Mouse (Mus musculus): Measurements from ENCODE around the gene Stard3nl. TPM values are rescaled to one million over a fixed set of nuclear protein-coding genes. Genes with fewer than 3 reads are reported as not detected.

Stard3nl gene
- 10 to 100 TPM; 37.0 to 46.0 (median 38.9) TPM for total RNA-seq (2022)

GRCm38 (mm10) chr13:19395688-19396354 lies at the start of gene Stard3nl:
Gene Stard3nl (minus strand): TSS chr13:19395795.
- DNase-seq, result peak; percentile 99

GRCm38 (mm10) chr13:19438040-19438439 lies 42.4 kb upstream of the Stard3nl start:
- no peak for DNase-seq

DNA sequence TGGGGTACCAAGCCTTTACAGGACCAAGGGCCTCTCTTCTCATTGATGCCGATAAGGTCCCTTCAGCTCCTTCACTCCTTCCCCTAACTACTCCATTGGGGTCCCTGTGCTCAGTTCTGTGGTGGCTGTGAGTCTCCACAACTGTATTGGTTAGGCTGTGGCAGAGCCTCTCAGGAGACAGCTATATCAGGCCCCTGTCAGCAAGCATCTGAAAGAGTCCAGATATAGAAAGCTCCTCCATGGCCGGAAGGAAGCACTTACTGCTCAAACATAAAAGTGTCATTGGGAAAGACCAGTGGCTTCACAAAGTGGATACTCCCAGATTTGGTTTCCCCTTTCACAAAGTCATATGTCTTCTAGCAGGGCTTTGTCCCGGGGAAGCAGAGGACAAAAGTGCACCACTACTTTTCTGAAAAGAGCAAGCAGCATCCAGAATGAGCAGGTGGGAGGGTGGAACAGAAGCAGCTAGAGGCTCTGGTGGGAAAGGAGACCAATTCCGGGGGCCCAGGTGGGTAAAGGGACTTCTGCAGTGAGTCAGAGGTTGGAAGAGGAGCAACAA lies 34.3 kb upstream of the Stard3nl start:
- no peak for DNase-seq

GRCm38 (mm10) chr13:19428076-19428475 lies 32.5 kb upstream of the Stard3nl start:
- no peak for DNase-seq

DNA sequence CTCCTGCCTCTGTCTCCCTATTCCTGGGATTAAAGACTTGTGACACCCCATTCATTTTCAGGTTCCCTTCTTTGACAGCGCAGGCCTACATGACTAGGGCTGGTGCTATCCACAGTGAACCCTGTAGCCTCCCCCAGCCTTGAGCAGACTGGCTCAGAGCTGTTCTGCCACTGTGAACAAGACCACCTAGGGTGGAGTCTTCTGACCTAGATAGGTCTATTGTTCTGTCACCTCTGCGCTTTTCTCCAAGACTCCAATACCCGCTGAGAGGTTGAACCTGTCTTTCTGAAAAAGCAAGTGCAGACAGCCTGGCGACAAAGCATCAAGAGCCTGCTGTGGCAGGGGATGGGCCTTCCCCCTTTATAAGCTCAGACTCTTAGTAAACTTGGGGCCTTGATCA lies 29.0 kb upstream of the Stard3nl start:
- DNase-seq, result no peak

DNA sequence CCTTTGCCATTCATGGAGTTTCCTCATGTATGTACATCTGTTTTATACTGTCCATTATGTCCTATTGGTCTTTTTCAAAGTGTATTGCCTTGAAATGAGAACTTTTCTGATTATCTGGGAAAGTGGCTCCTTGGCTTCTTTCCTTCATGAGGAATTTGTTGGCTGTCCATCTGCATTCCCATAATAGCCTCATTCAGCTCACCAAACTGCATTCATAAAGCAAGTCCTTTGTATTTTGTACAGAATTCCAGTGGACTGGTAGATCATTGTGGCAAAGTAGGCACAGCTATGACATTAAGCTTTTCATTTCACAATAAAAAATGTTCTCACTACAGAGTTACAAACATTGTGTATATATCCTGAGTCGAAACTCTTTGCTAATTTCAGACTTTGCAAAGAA lies 26.9 kb upstream of the Stard3nl start:
- no peak for DNase-seq

GRCm38 (mm10) chr13:19417885-19418521 lies 22.4 kb upstream of the Stard3nl start:
- DNase-seq, result no peak

GRCm38 (mm10) chr13:19415894-19416531 lies 20.4 kb upstream of the Stard3nl start:
- no peak for DNase-seq

GRCm38 (mm10) chr13:19415337-19415736 lies 19.7 kb upstream of the Stard3nl start:
- no peak for DNase-seq

DNA sequence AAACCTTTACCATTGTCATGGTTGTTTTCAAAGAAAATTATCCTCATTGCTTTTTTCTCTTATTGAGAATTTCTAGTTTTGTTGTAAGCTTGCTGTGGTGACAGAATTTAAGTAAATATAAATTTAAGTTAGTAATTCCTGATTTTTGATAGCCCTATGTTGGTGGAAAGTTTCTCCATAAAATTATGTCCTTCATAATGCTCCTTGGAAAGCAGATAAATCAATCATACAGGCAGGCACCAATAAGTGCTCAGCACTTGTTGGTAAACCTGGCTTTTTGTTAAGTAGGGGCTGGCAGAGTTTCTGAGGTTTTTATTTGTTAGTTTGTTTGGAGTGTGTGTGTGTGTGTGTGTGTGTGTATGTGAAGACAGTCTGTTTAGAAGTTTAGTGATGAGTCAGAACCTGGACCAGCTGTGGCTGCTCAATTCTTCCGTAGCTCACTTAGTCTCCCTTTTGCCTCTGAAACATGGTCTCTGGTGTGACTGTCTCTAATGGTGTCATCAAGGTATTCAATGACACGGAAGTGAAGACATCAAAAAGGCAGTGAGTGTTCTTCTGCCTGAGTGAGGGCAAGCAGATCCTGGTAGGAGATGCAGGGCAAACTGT lies 16.8 kb upstream of the Stard3nl start:
- DNase-seq, result no peak

- no peak for DNase-seq
These were observed 16.3 kb upstream of the Stard3nl start for GRCm38 (mm10) chr13:19411886-19412285.

GRCm38 (mm10) chr13:19410694-19411093 lies 15.1 kb upstream of the Stard3nl start:
- no peak for DNase-seq

DNA sequence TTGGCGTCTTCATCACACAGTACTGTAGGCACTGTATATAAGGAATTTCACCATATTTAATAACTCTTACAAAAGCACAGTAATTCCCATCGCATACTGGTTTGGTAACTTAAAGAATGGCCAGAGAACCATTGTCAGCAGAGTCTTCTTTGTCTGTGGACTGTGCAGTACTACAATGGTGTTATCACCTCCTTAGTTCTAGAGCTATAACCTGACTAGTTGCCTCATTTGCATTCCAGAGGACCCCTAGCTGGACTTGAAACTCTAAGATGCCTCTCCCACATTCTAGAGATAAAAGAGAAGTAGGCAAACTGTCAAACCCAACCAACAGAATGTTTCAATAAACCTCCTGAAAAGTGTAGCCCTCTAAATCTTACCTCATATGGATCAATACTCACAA lies 12.4 kb upstream of the Stard3nl start:
- no peak for DNase-seq

DNA sequence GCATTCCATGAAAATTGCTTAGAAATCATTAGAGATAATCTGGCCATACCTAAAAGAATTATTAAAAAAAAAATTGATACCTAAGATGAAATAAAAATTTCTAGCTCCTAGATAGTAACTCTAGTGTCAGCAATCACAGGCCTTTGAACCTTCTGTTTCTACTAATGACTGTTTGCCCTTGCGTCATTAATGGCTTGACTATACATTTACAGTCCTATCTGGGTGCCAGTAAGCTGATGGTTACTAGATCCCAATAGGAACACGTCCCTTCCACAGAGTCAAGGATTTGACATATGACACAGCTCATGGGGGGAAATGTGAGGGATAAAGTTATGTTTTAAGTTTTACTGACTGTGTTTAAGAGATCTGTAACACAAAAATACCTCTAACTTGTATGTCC lies 9.0 kb upstream of the Stard3nl start:
- no peak for DNase-seq

- DNase-seq, result no peak
These were observed 552 bp downstream of the Stard3nl start for GRCm38 (mm10) chr13:19394798-19395687.

- DNase-seq, result no peak
These were observed 1.4 kb downstream of the Stard3nl start for GRCm38 (mm10) chr13:19394171-19394570.

- no peak for DNase-seq
These were observed 1.9 kb downstream of the Stard3nl start for GRCm38 (mm10) chr13:19393731-19394130.

- DNase-seq, result no peak
These were observed 4.0 kb downstream of the Stard3nl start for GRCm38 (mm10) chr13:19391608-19392007.

DNA sequence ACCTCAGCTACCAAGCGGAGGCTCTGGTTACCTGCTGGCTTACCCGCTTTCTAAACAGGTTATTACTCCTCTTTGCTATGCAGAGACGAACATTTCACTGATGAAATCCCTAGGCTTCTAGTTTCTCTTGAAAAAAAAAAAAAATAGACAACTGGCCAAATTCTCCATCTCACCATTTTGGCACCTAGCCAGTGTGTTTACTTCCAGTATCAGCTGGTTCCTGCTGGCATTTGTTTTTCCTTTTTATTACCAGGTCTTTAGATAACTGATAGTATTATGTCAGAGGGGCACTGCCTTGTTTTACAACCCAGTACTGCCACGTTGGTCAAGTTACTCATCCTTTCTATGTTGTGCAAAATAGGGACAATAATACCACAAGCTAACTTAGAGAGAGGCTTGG lies 5.3 kb downstream of the Stard3nl start:
- DNase-seq, result no peak

GRCm38 (mm10) chr13:19389896-19390295 lies 5.7 kb downstream of the Stard3nl start:
- DNase-seq, result no peak

- no peak for DNase-seq
These were observed 6.2 kb downstream of the Stard3nl start for GRCm38 (mm10) chr13:19389434-19389833.

- no peak for DNase-seq
These were observed 10.4 kb downstream of the Stard3nl start for GRCm38 (mm10) chr13:19385226-19385625.
